In the genomic region with DNA sequence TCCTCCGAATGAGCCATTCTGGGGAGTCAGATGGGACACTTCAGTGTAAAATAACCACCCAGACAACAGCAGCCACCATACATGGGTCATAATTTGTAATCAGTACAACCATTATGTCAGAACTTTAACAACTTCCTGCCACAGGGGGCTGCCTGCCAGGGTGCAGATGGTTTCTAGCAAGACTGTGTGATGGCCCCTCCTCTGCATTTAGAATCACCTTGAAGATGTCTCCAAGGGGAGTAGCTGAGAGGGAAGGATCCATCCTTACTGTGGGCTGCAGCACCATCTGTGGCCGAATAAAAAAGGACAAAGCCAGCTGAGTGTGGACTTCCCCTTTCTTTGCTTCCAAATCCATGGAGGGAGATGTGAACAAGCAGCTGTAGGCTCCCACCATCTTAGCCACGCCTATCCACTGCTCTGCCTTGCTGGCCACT, we compare ENCODE assay signal across 8 mouse cellular contexts. TPM values are rescaled to one million over a fixed set of nuclear protein-coding genes. Genes with fewer than 3 reads are reported as not detected.
A peak's percentile ranks its signal among the peaks of the same experiment; 100 is the strongest.
DNase-seq lines count a peak whose midpoint lies in the region; ATAC-seq and TF ChIP-seq lines count a peak whose summit lies in the region.

No protein-coding gene starts in this region.

- TF ChIP-seq POLR2A in limb, embryonic 14.5 days (IDR thresholded peaks at IDR 0.05; ENCODE audit: borderline replicate concordance, extremely low read depth, insufficient read depth, insufficient read length): no peak

- peaks cover 31% of the 10 kb centered on the region for H3K4me1 ChIP-seq in limb, embryonic 14.5 days (ENCODE audit: control insufficient read depth, insufficient read depth, low read length)

- H3K4me3 ChIP-seq in limb, embryonic 14.5 days (replicated peaks; ENCODE audit: low read length): no peak overlapping the region

- no peaks in the 10 kb centered on the region for H3K27me3 ChIP-seq in limb, embryonic 14.5 days (ENCODE audit: control insufficient read depth, insufficient read depth, low read length)

- peak; percentile 69 for DNase-seq in kidney, postnatal 10 days
- DNase-seq in kidney, adult 11 months: no peak
- peak; percentile 43 for DNase-seq in NIH3T3 (ENCODE audit: low read depth)
- DNase-seq in forelimb bud, embryonic 11.5 days (ENCODE audit: low read depth, low spot score): peak; percentile 9
- peak; percentile 38 for DNase-seq in limb, embryonic 14.5 days (ENCODE audit: low spot score)
- no peak for DNase-seq in ovary, postnatal 36 days (ENCODE audit: low spot score)

- WGBS in limb, embryonic 14.5 days: 30% methylated on average over 3 of the region's 3 CpGs

- ATAC-seq in limb, embryonic 14.5 days (ENCODE audit: low FRiP score, low read depth): peak; percentile 46
- ATAC-seq in erythroblast, adult 5-6 weeks (replicated peaks; ENCODE audit: low FRiP score, poor library complexity, severe bottlenecking): no peak
- ATAC-seq in erythroid progenitor cell, adult 5-6 weeks (replicated peaks; ENCODE audit: low FRiP score, poor library complexity, severe bottlenecking): no peak

- no peaks in the 10 kb centered on the region for H3K9me3 ChIP-seq in limb, embryonic 14.5 days (ENCODE audit: control insufficient read depth, low read length)

- 0 out of 2 replicates have a peak overlapping the region, but pooled peaks have one; percentile 26 for H3K9ac ChIP-seq in limb, embryonic 14.5 days (ENCODE audit: low read depth, low read length, severe bottlenecking)

- peak overlapping the region; percentile 34; the same call in 1 of the 2 replicates for H3K4me2 ChIP-seq in limb, embryonic 14.5 days (replicated peaks; ENCODE audit: low read depth, low read length, severe bottlenecking)

- H3K36me3 ChIP-seq in limb, embryonic 14.5 days (ENCODE audit: control insufficient read depth, insufficient read depth, low read length): peaks cover 11% of the 10 kb centered on the region

- H3K27ac ChIP-seq in limb, embryonic 14.5 days (replicated peaks; ENCODE audit: low read depth, low read length): 0 out of 2 replicates have a peak overlapping the region, but pooled peaks have one; percentile 6

RNA-seq across cellular contexts. Expression of gene Traf5, which starts 21.7 kb away (rescaled TPM):
- 20.7 and 21.0 TPM in 2 replicates for polyA plus RNA-seq in limb, embryonic 14.5 days (2012; rRNA removed)
- polyA plus RNA-seq in limb, embryonic 14.5 days (2014; fragmentation: Nextera tagmentation; extraction: Ambion mirVana): 19.1 and 21.9 TPM in 2 replicates
- total RNA-seq in erythroblast, adult 5-6 weeks (2015; ENCODE audit: low replicate concordance): 8.2 TPM in 1 of 2 replicates, not detected in the other
- 1.5 and 2.6 TPM in 2 replicates for total RNA-seq in erythroblast, adult 5-6 weeks (2017; ENCODE audit: low replicate concordance)
- 6.1 and 16.3 TPM in 2 replicates for total RNA-seq in erythroid progenitor cell, adult 5-6 weeks (2015; ENCODE audit: low replicate concordance)
- 9.1 and 16.4 TPM in 2 replicates for total RNA-seq in erythroid progenitor cell, adult 5-6 weeks (2017; ENCODE audit: low replicate concordance)

Comparison
In these comparisons a context has a peak if more than half of its experiments do, and no peak if none do; other contexts are left out.
1. DNase-seq: peak in kidney, postnatal 10 days (single experiment), NIH3T3 (single experiment), forelimb bud, embryonic 11.5 days (single experiment) and limb, embryonic 14.5 days (single experiment); none in kidney, adult 11 months (single experiment) and ovary, postnatal 36 days (single experiment).